Mouse (Mus musculus) small intestine, adult 2 months (tissue): Measurements from ENCODE around the gene Zwilch.
A peak's percentile ranks its signal among the peaks of the same experiment; 100 is the strongest.

Experiments
- CTCF ChIP-seq: fragments of 200-500 bp; IDR thresholded peaks from 2 replicates; pipeline ENCODE4 v1.5.1; 2012; ENCODE audit warnings: low read depth, mild to moderate bottlenecking, control low read depth, inconsistent platforms, low read length, moderate library complexity, mixed read lengths; ENCODE audit not compliant: insufficient replicate concordance, insufficient read length; ENCODE audit errors: extremely low read depth
- POLR2A ChIP-seq: fragments of 200-500 bp; IDR thresholded peaks from 2 replicates; pipeline ENCODE4 v1.6.1; 2012; ENCODE audit warnings: low read depth, mild to moderate bottlenecking, control low read depth, inconsistent platforms, low read length, moderate library complexity

DNA sequence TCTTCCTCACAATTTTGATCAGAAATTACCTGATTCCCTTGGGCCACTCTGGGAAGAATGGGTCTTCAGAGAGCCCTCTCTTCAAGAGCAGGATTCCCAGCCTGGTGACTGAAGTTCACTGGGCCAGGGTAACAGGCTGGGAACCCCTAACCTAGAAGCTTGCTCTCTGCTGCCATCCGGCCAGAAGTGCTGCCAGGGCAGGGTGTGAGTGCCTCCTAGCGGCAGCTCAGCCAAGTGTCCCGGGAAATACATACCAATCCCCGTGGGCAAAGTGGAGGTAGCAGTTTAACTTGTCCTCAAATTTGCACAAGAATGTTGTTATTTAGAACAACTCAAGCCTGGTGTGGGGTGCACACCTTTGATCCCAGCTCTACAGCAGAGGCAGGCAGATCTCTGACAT lies 72.5 kb downstream of the Zwilch start:
- TF ChIP-seq CTCF (peak; percentile 97), POLR2A (no peak)
